Mouse (Mus musculus): ENCODE results near the gene Gper1. TPM values are rescaled to one million over a fixed set of nuclear protein-coding genes. Genes with fewer than 3 reads are reported as not detected.

Gene Gper1
- polyA plus RNA-seq, 1 experiment = 0.39 TPM

DNA sequence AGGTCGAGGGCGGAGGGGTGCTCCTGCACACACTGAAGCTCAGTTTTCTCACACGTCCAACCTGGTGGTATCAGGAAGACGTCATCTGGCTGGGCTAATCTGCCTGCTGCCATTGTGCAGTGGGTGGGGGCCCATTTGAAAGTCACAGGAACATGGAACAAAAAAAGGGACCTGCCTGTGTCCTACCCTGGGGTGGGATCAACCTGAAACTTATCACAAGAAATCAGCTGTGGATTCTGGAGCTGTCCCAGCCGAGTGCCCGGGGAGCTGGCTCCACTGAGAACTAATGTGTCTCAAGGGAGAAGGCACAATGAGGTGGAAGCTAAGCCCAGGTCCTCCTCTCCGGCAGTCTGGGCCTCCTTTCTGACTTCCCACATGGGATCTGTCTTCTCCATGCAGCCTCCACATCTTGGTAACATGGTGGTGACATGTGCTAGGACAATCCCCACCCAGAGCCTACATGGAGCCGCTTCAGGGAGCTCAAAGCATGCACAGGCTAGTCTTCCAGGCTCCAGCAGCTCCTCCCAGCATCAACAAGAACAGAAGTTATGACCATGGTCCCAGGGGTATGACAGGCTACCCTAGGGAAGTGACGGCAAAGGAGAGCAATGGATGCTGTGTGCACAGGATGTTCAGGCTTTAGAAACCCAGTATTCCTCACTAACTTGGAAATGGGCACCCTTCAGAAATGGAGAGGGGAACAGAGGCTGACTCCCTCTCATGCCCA lies 11.1 kb downstream of the Gper1 start:
- TF ChIP-seq CTCF (IDR thresholded peaks at IDR 0.05; ENCODE audit: extremely low read depth, insufficient read depth, insufficient read length, insufficient replicate concordance) (no peak), POLR2A (IDR thresholded peaks at IDR 0.05; ENCODE audit: low read depth, low read length) (no peak)
- Histone ChIP-seq H3K4me1 (ENCODE audit: control insufficient read depth, insufficient read depth, insufficient read length) (no peaks in the 10 kb centered on the region), H3K4me3 (ENCODE audit: extremely low read depth, insufficient read depth, insufficient read length) (no peak overlapping the region), H3K27me3 (ENCODE audit: control insufficient read depth, insufficient read depth, low read length) (no peaks in the 10 kb centered on the region), H3K36me3 (ENCODE audit: control insufficient read depth, insufficient read depth, low read length) (no peaks in the 10 kb centered on the region), H3K27ac (ENCODE audit: insufficient read depth, low read length) (no peak overlapping the region)
- 86% methylated on average over 9 of the region's 9 CpGs for WGBS
- DNase-seq (ENCODE audit: low read depth in 1 of 2, low spot score in 2 of 2) = no peak

DNA sequence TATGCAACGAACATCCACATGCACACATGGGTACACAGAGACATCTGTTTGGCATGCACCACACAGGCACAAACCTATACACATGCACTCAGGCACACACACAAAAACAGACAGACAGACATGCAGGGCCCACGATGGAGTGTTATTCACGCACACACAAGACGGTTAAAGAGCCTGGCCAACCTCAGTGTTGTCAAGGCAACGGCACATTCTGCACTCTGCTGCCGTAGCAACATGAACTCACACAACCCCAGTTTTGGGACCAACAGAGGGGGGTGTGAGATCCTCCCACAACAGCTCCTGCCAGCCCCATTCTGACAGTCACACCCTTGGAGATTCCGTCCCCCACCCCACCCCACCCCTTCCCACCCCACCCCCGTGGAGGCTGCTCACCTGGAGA lies 12.0 kb downstream of the Gper1 start:
- no peak for DNase-seq (ENCODE audit: low read depth in 1 of 2, low spot score in 2 of 2)
- Histone ChIP-seq H3K27ac (ENCODE audit: insufficient read depth, low read length) (no peak overlapping the region), H3K36me3 (ENCODE audit: control insufficient read depth, insufficient read depth, low read length) (no peaks in the 10 kb centered on the region), H3K4me3 (ENCODE audit: extremely low read depth, insufficient read depth, insufficient read length) (no peak overlapping the region), H3K27me3 (ENCODE audit: control insufficient read depth, insufficient read depth, low read length) (no peaks in the 10 kb centered on the region), H3K4me1 (ENCODE audit: control insufficient read depth, insufficient read depth, insufficient read length) (no peaks in the 10 kb centered on the region)
- 83% methylated on average over 8 of the region's 8 CpGs for WGBS
- no peak for TF ChIP-seq CTCF (IDR thresholded peaks at IDR 0.05; ENCODE audit: extremely low read depth, insufficient read depth, insufficient read length, insufficient replicate concordance)

DNA sequence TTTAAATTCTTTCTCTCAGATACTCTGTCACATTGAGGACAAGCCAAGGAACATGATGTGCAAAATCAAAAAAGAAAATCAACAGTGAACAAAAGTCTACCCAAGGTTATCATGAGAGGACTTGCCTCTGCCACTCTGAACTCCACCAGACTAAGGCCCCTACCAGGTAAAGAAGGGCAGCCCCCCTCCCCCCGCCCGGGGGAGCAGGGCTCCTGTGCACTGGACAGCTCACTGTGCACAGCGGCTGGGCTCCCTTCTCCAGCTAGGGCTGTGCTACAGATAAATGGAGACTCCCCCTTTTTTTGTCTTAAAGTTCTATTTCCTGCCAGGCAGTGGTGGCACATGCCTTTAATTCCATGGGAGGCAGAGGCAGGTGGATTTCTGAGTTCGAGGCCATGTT lies 14.8 kb downstream of the Gper1 start:
- Histone ChIP-seq H3K4me3 (ENCODE audit: extremely low read depth, insufficient read depth, insufficient read length) (no peak overlapping the region), H3K27ac (ENCODE audit: insufficient read depth, low read length) (no peak overlapping the region), H3K4me1 (ENCODE audit: control insufficient read depth, insufficient read depth, insufficient read length) (no peaks in the 10 kb centered on the region), H3K36me3 (ENCODE audit: control insufficient read depth, insufficient read depth, low read length) (no peaks in the 10 kb centered on the region), H3K27me3 (ENCODE audit: control insufficient read depth, insufficient read depth, low read length) (no peaks in the 10 kb centered on the region)
- no peak for DNase-seq (ENCODE audit: low read depth in 1 of 2, low spot score in 2 of 2)
- no peak for TF ChIP-seq POLR2A (IDR thresholded peaks at IDR 0.05; ENCODE audit: low read depth, low read length)
- no peak for TF ChIP-seq CTCF (IDR thresholded peaks at IDR 0.05; ENCODE audit: extremely low read depth, insufficient read depth, insufficient read length, insufficient replicate concordance)
- WGBS = 88% methylated on average over 4 of the region's 4 CpGs

DNA sequence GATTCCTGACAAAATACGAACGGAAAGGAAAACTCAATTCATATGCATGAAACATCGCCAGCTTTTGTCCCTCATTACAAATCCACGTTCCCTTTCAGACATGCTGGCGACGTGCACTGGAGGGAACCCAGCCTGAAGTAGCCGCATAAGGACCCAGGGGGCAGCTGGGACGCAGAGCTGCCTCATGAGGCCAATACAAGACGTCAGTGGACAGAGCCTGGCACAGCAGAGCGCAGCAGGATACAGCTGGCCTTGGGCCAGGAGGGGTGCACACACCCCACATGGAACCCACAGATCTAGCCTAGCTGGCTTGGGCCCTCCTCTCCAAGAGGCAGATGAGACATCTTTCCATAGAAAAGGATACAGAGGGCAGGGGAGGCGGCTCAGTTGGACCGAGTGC lies 15.5 kb downstream of the Gper1 start:
- Histone ChIP-seq H3K36me3 (ENCODE audit: control insufficient read depth, insufficient read depth, low read length) (no peaks in the 10 kb centered on the region), H3K4me3 (ENCODE audit: extremely low read depth, insufficient read depth, insufficient read length) (no peak overlapping the region), H3K4me1 (ENCODE audit: control insufficient read depth, insufficient read depth, insufficient read length) (no peaks in the 10 kb centered on the region), H3K27me3 (ENCODE audit: control insufficient read depth, insufficient read depth, low read length) (no peaks in the 10 kb centered on the region), H3K27ac (ENCODE audit: insufficient read depth, low read length) (no peak overlapping the region)
- WGBS = 89% methylated on average over 12 of the region's 12 CpGs
- no peak for DNase-seq (ENCODE audit: low read depth in 1 of 2, low spot score in 2 of 2)
- TF ChIP-seq CTCF (IDR thresholded peaks at IDR 0.05; ENCODE audit: extremely low read depth, insufficient read depth, insufficient read length, insufficient replicate concordance) (no peak), POLR2A (IDR thresholded peaks at IDR 0.05; ENCODE audit: low read depth, low read length) (no peak)

DNA sequence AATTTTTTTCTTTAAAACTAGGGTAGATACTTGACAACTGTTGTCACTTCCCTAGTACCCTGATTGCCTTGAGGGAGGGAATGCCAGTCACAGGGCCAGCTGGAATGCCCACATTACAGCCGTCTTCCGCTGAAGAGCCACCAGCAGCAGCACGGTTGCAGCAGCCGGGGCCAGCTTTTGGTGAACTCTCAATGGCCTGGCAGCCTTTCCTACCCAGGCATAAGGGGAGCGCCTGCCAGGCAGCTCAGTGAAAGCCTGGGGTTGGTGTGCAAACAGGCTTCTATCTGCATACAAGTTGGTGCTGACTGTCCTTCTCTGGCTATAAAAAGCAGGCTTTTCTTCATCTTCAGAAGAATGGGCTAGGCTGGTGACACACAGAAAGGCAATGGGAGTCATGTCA lies 17.5 kb downstream of the Gper1 start:
- DNase-seq (ENCODE audit: low read depth in 1 of 2, low spot score in 2 of 2) = no peak
- Histone ChIP-seq H3K27ac (ENCODE audit: insufficient read depth, low read length) (no peak overlapping the region), H3K4me3 (ENCODE audit: extremely low read depth, insufficient read depth, insufficient read length) (no peak overlapping the region), H3K27me3 (ENCODE audit: control insufficient read depth, insufficient read depth, low read length) (no peaks in the 10 kb centered on the region), H3K4me1 (ENCODE audit: control insufficient read depth, insufficient read depth, insufficient read length) (no peaks in the 10 kb centered on the region), H3K36me3 (ENCODE audit: control insufficient read depth, insufficient read depth, low read length) (no peaks in the 10 kb centered on the region)
- WGBS = 94% methylated on average over 5 of the region's 5 CpGs
- TF ChIP-seq CTCF (IDR thresholded peaks at IDR 0.05; ENCODE audit: extremely low read depth, insufficient read depth, insufficient read length, insufficient replicate concordance) (no peak), POLR2A (IDR thresholded peaks at IDR 0.05; ENCODE audit: low read depth, low read length) (no peak)

DNA sequence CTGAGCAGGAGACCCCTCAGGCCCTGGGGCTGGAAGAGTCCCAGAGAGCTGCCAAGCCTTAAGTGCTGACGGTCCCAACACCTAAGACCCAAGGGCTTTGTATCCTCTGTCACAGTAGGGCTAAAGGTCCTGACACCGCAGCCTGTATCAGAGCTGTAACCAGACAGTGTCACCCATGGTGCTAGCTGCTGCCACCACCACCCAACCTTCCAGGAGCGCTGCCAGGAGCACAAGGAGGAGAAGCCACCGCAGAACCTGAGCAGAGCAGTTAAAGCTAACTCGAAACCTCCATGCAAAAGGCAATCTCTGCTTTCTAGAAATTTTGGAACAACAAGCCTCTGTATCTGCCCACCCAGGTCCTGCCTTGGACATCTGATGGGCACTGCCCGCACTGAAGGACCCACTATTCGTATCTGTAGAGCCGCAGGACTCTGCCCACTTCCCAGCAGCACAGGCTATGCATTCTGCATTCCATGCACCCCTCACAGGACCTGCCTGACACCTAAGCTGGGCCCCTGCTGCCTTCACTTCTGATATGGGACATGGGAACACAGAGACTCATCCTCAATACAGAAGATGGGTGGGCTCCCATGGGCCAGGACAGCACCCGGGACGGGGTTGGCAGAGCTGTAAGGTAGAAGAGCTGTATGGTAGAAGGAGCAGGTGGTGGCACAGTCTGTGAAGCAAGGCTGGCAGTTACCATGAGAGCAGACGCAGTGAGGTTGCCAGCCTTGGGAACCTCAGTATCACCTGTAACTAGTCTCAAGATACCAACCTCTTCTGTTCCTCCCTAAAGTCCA lies 18.2 kb downstream of the Gper1 start:
- 95% methylated on average over 11 of the region's 11 CpGs for WGBS
- DNase-seq (ENCODE audit: low read depth in 1 of 2, low spot score in 2 of 2) = no peak
- no peaks in the 10 kb centered on the region for H3K36me3 ChIP-seq (ENCODE audit: control insufficient read depth, insufficient read depth, low read length)
- H3K27me3 ChIP-seq (ENCODE audit: control insufficient read depth, insufficient read depth, low read length) = no peaks in the 10 kb centered on the region
- no peak for TF ChIP-seq POLR2A (IDR thresholded peaks at IDR 0.05; ENCODE audit: low read depth, low read length)
- no peak for TF ChIP-seq CTCF (IDR thresholded peaks at IDR 0.05; ENCODE audit: extremely low read depth, insufficient read depth, insufficient read length, insufficient replicate concordance)
- no peaks in the 10 kb centered on the region for H3K4me1 ChIP-seq (ENCODE audit: control insufficient read depth, insufficient read depth, insufficient read length)
- no peak overlapping the region for H3K27ac ChIP-seq (ENCODE audit: insufficient read depth, low read length)
- no peak overlapping the region for H3K4me3 ChIP-seq (ENCODE audit: extremely low read depth, insufficient read depth, insufficient read length)

DNA sequence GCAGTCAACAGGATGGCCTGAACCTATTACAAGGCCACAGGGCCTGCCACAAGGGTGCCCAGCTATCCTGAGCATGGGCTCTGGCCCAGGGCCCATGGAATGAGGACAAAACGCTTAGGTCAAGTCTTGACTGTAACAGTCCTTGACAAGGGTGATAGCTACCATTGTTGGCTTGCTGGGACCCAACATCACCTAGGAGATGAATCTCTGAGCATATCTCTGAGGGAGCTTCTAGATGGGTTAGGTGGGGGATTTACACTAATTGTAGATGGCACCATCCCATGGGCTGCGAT lies 18.7 kb downstream of the Gper1 start:
- DNase-seq (ENCODE audit: low read depth in 1 of 2, low spot score in 2 of 2) = no peak
- no peak overlapping the region for H3K27ac ChIP-seq (ENCODE audit: insufficient read depth, low read length)
- H3K4me1 ChIP-seq (ENCODE audit: control insufficient read depth, insufficient read depth, insufficient read length) = no peaks in the 10 kb centered on the region
- H3K4me3 ChIP-seq (ENCODE audit: extremely low read depth, insufficient read depth, insufficient read length) = no peak overlapping the region
- TF ChIP-seq POLR2A (IDR thresholded peaks at IDR 0.05; ENCODE audit: low read depth, low read length) (no peak), CTCF (IDR thresholded peaks at IDR 0.05; ENCODE audit: extremely low read depth, insufficient read depth, insufficient read length, insufficient replicate concordance) (no peak)
- WGBS = 90% methylated on average over 2 of the region's 2 CpGs
- no peaks in the 10 kb centered on the region for H3K27me3 ChIP-seq (ENCODE audit: control insufficient read depth, insufficient read depth, low read length)
- no peaks in the 10 kb centered on the region for H3K36me3 ChIP-seq (ENCODE audit: control insufficient read depth, insufficient read depth, low read length)
